Mouse (Mus musculus) lung, postnatal 0 days (tissue): Measurements from ENCODE around the gene Dpy19l3. TPM values are rescaled to one million over a fixed set of nuclear protein-coding genes. Genes with fewer than 3 reads are reported as not detected.
A peak's percentile ranks its signal among the peaks of the same experiment; 100 is the strongest.

ENCODE experiments used
- ATAC-seq: fragments of 200-750 bp; cut with Nextera tagmentation; 2 replicates; pipeline ENCODE4 v1.8.0; 2017; ENCODE audit warnings: moderate library complexity
- DNase-seq: peaks from one replicate; pipeline ENCODE4 v3.0.0-alpha.2; 2016; ENCODE audit warnings: low spot score
- H3K27ac ChIP-seq: fragments of 300-500 bp; sonication (generic); 2 replicates; pipeline ENCODE4 v1.5.1; 2014; ENCODE audit warnings: antibody characterized with exemption, mild to moderate bottlenecking, low read length, mixed read lengths
- H3K27me3 ChIP-seq: fragments of 300-500 bp; sonication (generic); replicated peaks from 2 replicates; pipeline ENCODE4 v1.6.1; 2014; ENCODE audit warnings: low read length, mixed read lengths; ENCODE audit not compliant: insufficient read depth
- H3K36me3 ChIP-seq: fragments of 300-500 bp; sonication (generic); 2 replicates; pipeline ENCODE4 v1.6.1; 2014; ENCODE audit warnings: low read length, mixed read lengths; ENCODE audit not compliant: insufficient read depth
- H3K4me1 ChIP-seq: fragments of 300-500 bp; sonication (generic); 2 replicates; pipeline ENCODE4 v1.6.1; 2014; ENCODE audit warnings: antibody characterized with exemption, low read depth, low read length, mixed read lengths; ENCODE audit not compliant: insufficient read depth
- H3K4me2 ChIP-seq: fragments of 300-500 bp; sonication (generic); replicated peaks from 2 replicates; pipeline ENCODE4 v1.6.1; 2014; ENCODE audit warnings: low read depth, mild to moderate bottlenecking, low read length, moderate library complexity, mixed read lengths
- H3K4me3 ChIP-seq: fragments of 300-500 bp; sonication (generic); 2 replicates; pipeline ENCODE4 v1.5.1; 2014; ENCODE audit warnings: low read depth, low read length
- H3K9ac ChIP-seq: fragments of 300-500 bp; sonication (generic); replicated peaks from 2 replicates; pipeline ENCODE4 v1.6.1; 2014; ENCODE audit warnings: low read depth, mild to moderate bottlenecking
- H3K9me3 ChIP-seq: fragments of 300-500 bp; sonication (generic); 2 replicates; pipeline ENCODE4 v1.6.1; 2016; ENCODE audit warnings: low read length, mixed read lengths
- CTCF ChIP-seq: IDR thresholded peaks from 2 replicates; pipeline ENCODE4 v1.5.1; 2016; ENCODE audit warnings: antibody characterized with exemption, mild to moderate bottlenecking
- EP300 ChIP-seq: IDR thresholded peaks from 2 replicates; pipeline ENCODE4 v1.6.1; 2016; ENCODE audit warnings: antibody characterized with exemption, mild to moderate bottlenecking, control low read depth
- WGBS: fragments of 180-500 bp; shearing (Covaris S2); extraction: QIAGEN DNeasy Blood & Tissue Kit; methylation state at CpG from one replicate; pipeline ENCODE4 v1.1.7; 2014; 5-methylcytosine and 5-hydroxymethylcytosine counted together
- polyA plus RNA-seq: library from polyadenylated mRNA; unstranded; fragments of >200 nt; fragmentation: Nextera tagmentation; extraction: Ambion mirVana; gene quantifications from 2 replicates; pipeline ENCODE4 v1.2.1, GENCODE M21; 2015

Gene Dpy19l3
- polyA plus RNA-seq, 1 experiment from 2014 or later = 14.3 TPM

GRCm38 (mm10) chr7:35756510-35757440, 2.5 kb upstream of the Dpy19l3 start:
- no peaks in the 10 kb centered on the region for H3K36me3 ChIP-seq
- DNase-seq = no peak

GRCm38 (mm10) chr7:35754886-35755168, 573 bp upstream of the Dpy19l3 start:
- 69% methylated on average over 4 of the region's 4 CpGs for WGBS
- peak overlapping the region; percentile 72; the same call in 1 of the 2 replicates for H3K9ac ChIP-seq
- DNase-seq = no peak

More at GRCm38 (mm10) chr7:35756510-35757440, 2.5 kb upstream of the Dpy19l3 start:
- ATAC-seq = no peak
- no peak for TF ChIP-seq EP300
- TF ChIP-seq CTCF = peak; percentile 65
- no peak overlapping the region for H3K4me2 ChIP-seq
- no peaks in the 10 kb centered on the region for H3K27me3 ChIP-seq
- no peak overlapping the region for H3K4me3 ChIP-seq
- H3K9ac ChIP-seq = no peak overlapping the region
- no peaks in the 10 kb centered on the region for H3K4me1 ChIP-seq
- H3K27ac ChIP-seq = no peak overlapping the region
- H3K9me3 ChIP-seq = no peaks in the 10 kb centered on the region; the same call in 1 of the 2 replicates
- WGBS = 33% methylated on average over 14 of the region's 14 CpGs

DNA sequence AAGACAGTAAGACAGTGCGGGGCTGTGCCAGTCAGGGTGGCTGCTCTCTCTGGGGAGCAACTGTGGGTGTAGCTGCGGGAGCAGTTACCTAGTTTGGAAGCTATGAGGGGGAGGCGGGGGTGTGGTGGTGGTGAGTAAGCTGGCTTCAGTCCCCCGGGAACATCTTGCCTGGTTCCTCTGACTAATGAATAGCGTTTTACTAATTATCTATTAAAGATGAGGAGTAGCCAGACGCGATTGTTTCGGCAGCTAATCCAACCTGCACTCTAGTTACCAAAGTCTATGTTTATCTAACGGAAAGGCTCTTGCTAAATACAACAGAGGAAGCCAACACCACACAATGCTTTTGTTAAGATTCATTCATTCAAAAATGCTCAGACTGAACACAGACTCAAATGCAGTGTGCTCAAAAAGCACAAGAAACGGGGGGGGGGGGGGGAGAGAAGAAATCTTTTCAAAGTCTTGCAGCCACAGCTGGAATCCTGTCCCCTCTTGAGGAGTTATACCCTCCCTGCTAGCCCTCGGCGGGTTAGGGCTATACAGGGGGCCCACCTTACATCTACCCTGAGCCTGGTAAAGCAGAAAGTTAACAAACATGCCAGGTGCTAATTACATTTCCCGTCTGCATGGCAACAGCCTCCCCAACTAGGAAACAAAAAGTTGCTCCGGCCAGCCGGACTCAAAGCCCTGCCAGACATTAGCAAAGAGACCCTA, 778 bp downstream of the Dpy19l3 start:
- peak; percentile 46 for DNase-seq
- Histone ChIP-seq H3K27ac (peak overlapping the region; percentile 68), H3K4me2 (peak overlapping the region; percentile 97), H3K9ac (peak overlapping the region; percentile 72), H3K27me3 (no peaks in the 10 kb centered on the region), H3K4me3 (peak overlapping the region; percentile 76), H3K9me3 (no peaks in the 10 kb centered on the region), H3K36me3 (peaks cover 12% of the 10 kb centered on the region; the same call in 1 of the 2 replicates), H3K4me1 (no peaks in the 10 kb centered on the region)
- 3% methylated on average over 15 of the region's 15 CpGs for WGBS
- no peak for TF ChIP-seq CTCF
- TF ChIP-seq EP300 = no peak
- ATAC-seq = peak; percentile 3; the same call in 1 of the 2 replicates

More at GRCm38 (mm10) chr7:35754886-35755168, 573 bp upstream of the Dpy19l3 start:
- no peak for ATAC-seq
- H3K27me3 ChIP-seq = no peaks in the 10 kb centered on the region
- peaks cover under 1% of the 10 kb centered on the region; the same call in 1 of the 2 replicates for H3K36me3 ChIP-seq
- H3K4me1 ChIP-seq = no peaks in the 10 kb centered on the region
- TF ChIP-seq EP300 (no peak), CTCF (no peak)
- H3K4me2 ChIP-seq = peak overlapping the region; percentile 97
- H3K9me3 ChIP-seq = no peaks in the 10 kb centered on the region
- H3K4me3 ChIP-seq = peak overlapping the region; percentile 76
- H3K27ac ChIP-seq = peak overlapping the region; percentile 68

- no peaks in the 10 kb centered on the region for H3K27me3 ChIP-seq
- ATAC-seq (no peak), DNase-seq (no peak)
- H3K4me2 ChIP-seq = no peak overlapping the region
- no peak overlapping the region for H3K27ac ChIP-seq
- no peaks in the 10 kb centered on the region for H3K4me1 ChIP-seq
- peaks cover 12% of the 10 kb centered on the region; the same call in 1 of the 2 replicates for H3K36me3 ChIP-seq
- H3K4me3 ChIP-seq = no peak overlapping the region
- no peaks in the 10 kb centered on the region for H3K9me3 ChIP-seq
- 88% methylated on average over 9 of the region's 9 CpGs for WGBS
- H3K9ac ChIP-seq = no peak overlapping the region
- TF ChIP-seq CTCF (no peak), EP300 (no peak)
These were observed 3.4 kb downstream of the Dpy19l3 start for GRCm38 (mm10) chr7:35750873-35751272.

DNA sequence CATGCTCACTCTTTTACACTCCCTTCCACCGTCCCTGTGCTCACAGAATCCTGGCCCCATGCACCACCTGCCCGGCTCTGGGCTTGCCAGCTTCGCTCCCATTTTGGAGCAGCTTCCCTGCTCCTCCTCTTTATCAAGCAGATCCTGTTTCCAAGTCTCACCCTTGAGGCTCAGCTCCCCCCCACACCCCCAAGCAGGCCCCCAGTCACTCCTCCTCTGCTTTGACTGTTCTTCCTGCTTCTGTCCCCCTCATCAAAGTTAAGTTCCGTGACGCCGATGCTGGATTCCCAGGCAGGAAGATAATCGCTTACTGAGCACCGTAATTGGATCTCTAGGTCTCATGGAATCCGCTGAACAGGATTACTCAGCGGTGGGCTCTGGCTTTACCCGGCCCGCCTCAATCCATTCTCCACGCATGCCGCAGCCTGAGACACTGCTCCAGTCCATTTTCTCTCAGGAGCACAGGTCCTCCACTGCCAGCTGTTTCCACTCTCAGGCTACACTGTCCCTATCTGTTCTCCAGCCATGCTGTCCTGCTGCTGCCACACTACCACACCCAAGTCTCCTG, 6.8 kb downstream of the Dpy19l3 start:
- no peak overlapping the region for H3K27ac ChIP-seq
- H3K9ac ChIP-seq = no peak overlapping the region
- no peak overlapping the region for H3K4me2 ChIP-seq
- DNase-seq (no peak), ATAC-seq (no peak)
- H3K36me3 ChIP-seq = peaks cover 12% of the 10 kb centered on the region; the same call in 1 of the 2 replicates
- H3K4me3 ChIP-seq = no peak overlapping the region
- no peaks in the 10 kb centered on the region for H3K9me3 ChIP-seq
- H3K4me1 ChIP-seq = no peaks in the 10 kb centered on the region
- 88% methylated on average over 14 of the region's 14 CpGs for WGBS
- no peak for TF ChIP-seq EP300
- H3K27me3 ChIP-seq = no peaks in the 10 kb centered on the region
